Mouse (Mus musculus): ENCODE results near the gene Tacc2. TPM values are rescaled to one million over a fixed set of nuclear protein-coding genes. Genes with fewer than 3 reads are reported as not detected.

Tacc2 gene
- polyA plus RNA-seq, 1 experiment, result not detected

- no peak for TF ChIP-seq GATA1 (IDR thresholded peaks at IDR 0.05; ENCODE audit: low read length)
Measured at GRCm38 (mm10) chr7:130656965-130657364, 79.7 kb downstream of the Tacc2 start.

GRCm38 (mm10) chr7:130657751-130658150 lies 80.5 kb downstream of the Tacc2 start:
- no peak for TF ChIP-seq GATA1 (IDR thresholded peaks at IDR 0.05; ENCODE audit: low read length)

GRCm38 (mm10) chr7:130659129-130659528 lies 81.9 kb downstream of the Tacc2 start:
- no peak for TF ChIP-seq GATA1 (IDR thresholded peaks at IDR 0.05; ENCODE audit: low read length)

GRCm38 (mm10) chr7:130662250-130662649 lies 85.0 kb downstream of the Tacc2 start:
- no peak for TF ChIP-seq GATA1 (IDR thresholded peaks at IDR 0.05; ENCODE audit: low read length)

- no peak for TF ChIP-seq GATA1 (IDR thresholded peaks at IDR 0.05; ENCODE audit: low read length)
Measured at GRCm38 (mm10) chr7:130662869-130663268, 85.6 kb downstream of the Tacc2 start.

- TF ChIP-seq GATA1 (IDR thresholded peaks at IDR 0.05; ENCODE audit: low read length), result no peak
Measured at GRCm38 (mm10) chr7:130664037-130664436, 86.8 kb downstream of the Tacc2 start.

- TF ChIP-seq GATA1 (IDR thresholded peaks at IDR 0.05; ENCODE audit: low read length), result no peak
Measured at GRCm38 (mm10) chr7:130664629-130665028, 87.4 kb downstream of the Tacc2 start.

GRCm38 (mm10) chr7:130665358-130665757 lies 88.1 kb downstream of the Tacc2 start:
- no peak for TF ChIP-seq GATA1 (IDR thresholded peaks at IDR 0.05; ENCODE audit: low read length)

- TF ChIP-seq GATA1 (IDR thresholded peaks at IDR 0.05; ENCODE audit: low read length), result no peak
Measured at GRCm38 (mm10) chr7:130668729-130669281, 91.6 kb downstream of the Tacc2 start.

GRCm38 (mm10) chr7:130669370-130669881 lies 92.2 kb downstream of the Tacc2 start:
- no peak for TF ChIP-seq GATA1 (IDR thresholded peaks at IDR 0.05; ENCODE audit: low read length)

- no peak for TF ChIP-seq GATA1 (IDR thresholded peaks at IDR 0.05; ENCODE audit: low read length)
Measured at GRCm38 (mm10) chr7:130670358-130670757, 93.1 kb downstream of the Tacc2 start.

GRCm38 (mm10) chr7:130671301-130671700 lies 94.1 kb downstream of the Tacc2 start:
- TF ChIP-seq GATA1 (IDR thresholded peaks at IDR 0.05; ENCODE audit: low read length), result no peak

GRCm38 (mm10) chr7:130673169-130674033 lies 96.2 kb downstream of the Tacc2 start:
- TF ChIP-seq GATA1 (IDR thresholded peaks at IDR 0.05; ENCODE audit: low read length), result no peak

- no peak for TF ChIP-seq GATA1 (IDR thresholded peaks at IDR 0.05; ENCODE audit: low read length)
Measured at GRCm38 (mm10) chr7:130674526-130674925, 97.3 kb downstream of the Tacc2 start.

GRCm38 (mm10) chr7:130676885-130677540 lies 99.8 kb downstream of the Tacc2 start:
- TF ChIP-seq GATA1 (IDR thresholded peaks at IDR 0.05; ENCODE audit: low read length), result no peak
